Mouse (Mus musculus): ENCODE measurements around the gene Rgs3. TPM values are rescaled to one million over a fixed set of nuclear protein-coding genes. Genes with fewer than 3 reads are reported as not detected.

The Rgs3 gene
- total and polyA plus RNA-seq, 3 experiments = not detected

DNA sequence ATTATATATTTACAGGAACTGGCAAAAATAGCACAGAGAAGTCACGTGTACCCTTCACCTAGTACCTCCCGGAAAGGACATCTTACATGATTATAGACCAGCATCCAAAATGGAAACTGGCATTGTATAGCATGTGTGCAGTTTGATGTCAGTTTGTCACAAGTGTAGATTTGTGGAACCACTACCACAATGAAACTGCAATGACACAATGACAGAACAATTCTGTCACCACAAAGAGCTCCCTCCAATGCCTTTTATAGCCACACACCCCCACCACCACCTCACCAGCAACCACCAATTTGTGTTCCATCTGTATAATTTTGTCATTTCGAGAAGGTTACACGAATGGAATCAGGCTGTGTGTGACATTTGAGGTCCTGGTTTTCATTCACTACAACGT is 149.8 kb downstream of the Rgs3 start:
- Histone ChIP-seq H3K9me3 (replicated peaks; ENCODE audit: insufficient read depth, low read length) (no peaks in the 10 kb centered on the region), H3K4me3 (ENCODE audit: control insufficient read depth in 1 of 2, insufficient read depth in 1 of 2, low read depth in 2 of 2, low read length in 2 of 2) (no peak overlapping the region), H3K9ac (ENCODE audit: control insufficient read depth, low read depth, low read length, poor library complexity, severe bottlenecking) (no peak overlapping the region), H3K27me3 (ENCODE audit: control insufficient read depth in 1 of 2, insufficient read depth in 2 of 2, low read length in 2 of 2) (no peaks in the 10 kb centered on the region), H3K4me1 (ENCODE audit: control insufficient read depth in 1 of 2, insufficient read depth in 2 of 2, low read length in 2 of 2) (no peaks in the 10 kb centered on the region), H3K27ac (ENCODE audit: control insufficient read depth, low read depth, low read length) (no peak overlapping the region), H3K79me2 (ENCODE audit: control insufficient read depth, insufficient read depth, low read length, poor library complexity) (no peaks in the 10 kb centered on the region), H3K36me3 (ENCODE audit: control insufficient read depth in 1 of 2, insufficient read depth in 2 of 2, low read length in 2 of 2) (no peaks in the 10 kb centered on the region)
- DNase-seq (ENCODE audit: low read depth, low spot score) = no peak
- TF ChIP-seq CHD2 (IDR thresholded peaks at IDR 0.05; ENCODE audit: low read length) (no peak), CHD1 (IDR thresholded peaks at IDR 0.05; ENCODE audit: low read depth, low read length) (no peak), POLR2A (IDR thresholded peaks at IDR 0.05; ENCODE audit: control insufficient read depth in 1 of 2, insufficient read depth in 1 of 2, low read depth in 1 of 2, low read length in 2 of 2, poor library complexity in 1 of 2) (no peak), HCFC1 (IDR thresholded peaks at IDR 0.05; ENCODE audit: low read depth, low read length) (no peak), ZMIZ1 (IDR thresholded peaks at IDR 0.05; ENCODE audit: low read depth, low read length) (no peak), ELF1 (IDR thresholded peaks at IDR 0.05; ENCODE audit: low read depth, low read length) (no peak), E2F4 (IDR thresholded peaks at IDR 0.05; ENCODE audit: borderline replicate concordance, low read depth, low read length) (no peak)

DNA sequence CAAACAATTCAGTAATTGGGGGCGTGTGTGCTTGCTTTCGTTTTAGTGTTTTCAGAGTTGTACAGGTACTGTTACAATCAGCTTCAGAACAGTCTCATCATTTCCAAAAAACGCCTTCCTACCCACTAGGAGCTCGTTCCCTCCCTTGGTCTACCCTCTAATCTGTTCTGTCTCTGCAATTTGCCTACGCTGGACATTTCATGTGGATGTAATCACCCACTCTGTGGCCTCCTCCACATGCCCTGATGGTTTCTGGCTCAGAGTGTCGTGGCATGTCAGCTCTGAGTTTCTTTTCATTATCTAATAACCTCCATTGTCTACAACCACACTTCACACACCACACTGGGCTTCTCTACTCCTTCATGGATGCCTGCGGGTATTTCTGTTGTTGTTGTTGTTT is 151.5 kb downstream of the Rgs3 start:
- Histone ChIP-seq H3K9ac (ENCODE audit: control insufficient read depth, low read depth, low read length, poor library complexity, severe bottlenecking) (no peak overlapping the region), H3K79me2 (ENCODE audit: control insufficient read depth, insufficient read depth, low read length, poor library complexity) (no peaks in the 10 kb centered on the region), H3K9me3 (replicated peaks; ENCODE audit: insufficient read depth, low read length) (no peaks in the 10 kb centered on the region), H3K27me3 (ENCODE audit: control insufficient read depth in 1 of 2, insufficient read depth in 2 of 2, low read length in 2 of 2) (no peaks in the 10 kb centered on the region), H3K27ac (ENCODE audit: control insufficient read depth, low read depth, low read length) (no peak overlapping the region), H3K4me3 (ENCODE audit: control insufficient read depth in 1 of 2, insufficient read depth in 1 of 2, low read depth in 2 of 2, low read length in 2 of 2) (no peak overlapping the region), H3K4me1 (ENCODE audit: control insufficient read depth in 1 of 2, insufficient read depth in 2 of 2, low read length in 2 of 2) (no peaks in the 10 kb centered on the region), H3K36me3 (ENCODE audit: control insufficient read depth in 1 of 2, insufficient read depth in 2 of 2, low read length in 2 of 2) (no peaks in the 10 kb centered on the region)
- DNase-seq (ENCODE audit: low read depth, low spot score) = no peak
- TF ChIP-seq CTCF (IDR thresholded peaks at IDR 0.05 in 2 of 3, conservative IDR thresholded peaks at IDR 0.05 in 1 of 3; ENCODE audit: control insufficient read depth in 1 of 3, insufficient read depth in 1 of 3, low read depth in 2 of 3, low read length in 3 of 3, poor library complexity in 1 of 3, severe bottlenecking in 1 of 3) (no peak), E2F4 (IDR thresholded peaks at IDR 0.05; ENCODE audit: borderline replicate concordance, low read depth, low read length) (no peak), MEF2A (IDR thresholded peaks at IDR 0.05; ENCODE audit: extremely low read depth, insufficient replicate concordance, low read depth, low read length, poor library complexity, severe bottlenecking) (no peak), POLR2A (IDR thresholded peaks at IDR 0.05; ENCODE audit: control insufficient read depth in 1 of 2, insufficient read depth in 1 of 2, low read depth in 1 of 2, low read length in 2 of 2, poor library complexity in 1 of 2) (no peak), EP300 (IDR thresholded peaks at IDR 0.05; ENCODE audit: low read depth in 1 of 2, low read length in 2 of 2) (no peak), GATA1 (IDR thresholded peaks at IDR 0.05; ENCODE audit: low read depth, low read length) (no peak), MAZ (IDR thresholded peaks at IDR 0.05; ENCODE audit: low read depth, low read length) (no peak), SIN3A (IDR thresholded peaks at IDR 0.05; ENCODE audit: low read length) (no peak), CHD2 (IDR thresholded peaks at IDR 0.05; ENCODE audit: low read length) (no peak), MYC (IDR thresholded peaks at IDR 0.05; ENCODE audit: low read depth, low read length) (no peak), ZMIZ1 (IDR thresholded peaks at IDR 0.05; ENCODE audit: low read depth, low read length) (no peak), KAT2A (conservative IDR thresholded peaks at IDR 0.05; ENCODE audit: low read depth, low read length) (no peak), MXI1 (IDR thresholded peaks at IDR 0.05; ENCODE audit: low read depth, low read length) (no peak), TBP (IDR thresholded peaks at IDR 0.05; ENCODE audit: low read depth, low read length) (no peak), JUND (IDR thresholded peaks at IDR 0.05; ENCODE audit: low read depth, low read length) (no peak), POLR2AphosphoS2 (IDR thresholded peaks at IDR 0.05; ENCODE audit: low read length) (no peak)
